Mouse (Mus musculus) lung, adult 2 months (tissue): ENCODE data around the gene Vdr. TPM values are rescaled to one million over a fixed set of nuclear protein-coding genes. Genes with fewer than 3 reads are reported as not detected.
A peak's percentile ranks its signal among the peaks of the same experiment; 100 is the strongest.

Experiments used
- DNase-seq: peaks from one replicate; pipeline ENCODE4 v3.0.0; 2022
- H3K4me1 ChIP-seq: fragments of 200-500 bp; 2 replicates; pipeline ENCODE4 v1.6.1; 2011; ENCODE audit warnings: low read length; ENCODE audit not compliant: control insufficient read depth, insufficient read depth
- H3K4me3 ChIP-seq: fragments of 200-500 bp; replicated peaks from 2 replicates; pipeline ENCODE3; 2011; ENCODE audit warnings: low read depth, mild to moderate bottlenecking, control low read depth, low read length; ENCODE audit errors: extremely low read depth
- CTCF ChIP-seq: fragments of 200-500 bp; IDR thresholded peaks from 2 replicates; pipeline ENCODE4 v1.5.1; 2011; ENCODE audit warnings: mild to moderate bottlenecking, low read length, control low read depth; ENCODE audit not compliant: insufficient read depth
- POLR2A ChIP-seq: fragments of 200-500 bp; IDR thresholded peaks from 2 replicates; pipeline ENCODE4 v1.6.1; 2011; ENCODE audit warnings: low read depth, mild to moderate bottlenecking, control low read depth, low read length, borderline replicate concordance; ENCODE audit errors: extremely low read depth
- WGBS: fragments of 180-500 bp; shearing (Covaris S2); methylation state at CpG from one replicate; pipeline ENCODE4 v1.1.7; 2018; 5-methylcytosine and 5-hydroxymethylcytosine counted together
- polyA plus RNA-seq: library from polyadenylated mRNA; depleted of rRNA; stranded (reverse); fragments of >200 nt; gene quantifications from 2 replicates; pipeline ENCODE4 v1.2.3, GENCODE M21; 2012

Gene Vdr
- polyA plus RNA-seq, 1 experiment, result 6.3 TPM

GRCm38 (mm10) chr15:97832764-97833479, 77.5 kb downstream of the Vdr start:
- 60% methylated on average over 9 of the region's 9 CpGs for WGBS
- TF ChIP-seq CTCF, result no peak
- no peak for TF ChIP-seq POLR2A
- H3K4me3 ChIP-seq, result no peak overlapping the region
- DNase-seq, result no peak
- peaks cover 35% of the 10 kb centered on the region for H3K4me1 ChIP-seq

DNA sequence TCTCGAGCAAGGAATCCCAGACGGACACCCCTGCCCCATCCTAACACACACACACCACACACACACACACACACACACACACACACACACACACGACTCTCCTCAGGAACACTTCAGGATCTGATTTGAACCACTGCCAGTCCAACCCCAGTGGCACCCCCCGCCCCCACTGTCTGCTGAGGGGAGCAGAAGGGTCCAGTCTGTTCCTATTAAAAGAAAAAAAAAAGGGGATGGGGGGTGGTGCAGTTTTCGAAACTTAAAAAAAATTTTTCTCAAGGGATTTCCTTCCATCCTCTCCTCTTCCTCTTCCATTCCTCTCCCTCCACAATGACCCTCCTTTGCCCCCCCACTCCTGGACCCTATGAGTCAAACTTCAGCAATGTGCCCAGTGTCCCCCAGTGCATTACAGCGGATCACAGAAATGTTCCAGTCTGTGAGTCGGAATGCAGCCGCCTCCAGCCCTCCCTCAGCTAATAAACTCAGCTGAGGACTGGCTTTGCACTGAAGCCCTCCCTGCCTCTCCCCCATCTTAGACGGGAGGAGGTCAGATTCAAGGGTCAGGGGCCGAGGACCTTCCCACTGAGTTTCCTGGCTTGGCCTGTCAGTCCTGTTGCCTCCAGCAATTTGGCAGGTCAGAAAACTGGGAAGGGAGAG, 78.3 kb downstream of the Vdr start:
- H3K4me1 ChIP-seq, result peaks cover 32% of the 10 kb centered on the region
- DNase-seq, result no peak
- TF ChIP-seq CTCF (no peak), POLR2A (no peak; the same call in 1 of the 2 replicates)
- WGBS, result 13% methylated on average over 10 of the region's 10 CpGs
- H3K4me3 ChIP-seq, result peak overlapping the region; percentile 52

DNA sequence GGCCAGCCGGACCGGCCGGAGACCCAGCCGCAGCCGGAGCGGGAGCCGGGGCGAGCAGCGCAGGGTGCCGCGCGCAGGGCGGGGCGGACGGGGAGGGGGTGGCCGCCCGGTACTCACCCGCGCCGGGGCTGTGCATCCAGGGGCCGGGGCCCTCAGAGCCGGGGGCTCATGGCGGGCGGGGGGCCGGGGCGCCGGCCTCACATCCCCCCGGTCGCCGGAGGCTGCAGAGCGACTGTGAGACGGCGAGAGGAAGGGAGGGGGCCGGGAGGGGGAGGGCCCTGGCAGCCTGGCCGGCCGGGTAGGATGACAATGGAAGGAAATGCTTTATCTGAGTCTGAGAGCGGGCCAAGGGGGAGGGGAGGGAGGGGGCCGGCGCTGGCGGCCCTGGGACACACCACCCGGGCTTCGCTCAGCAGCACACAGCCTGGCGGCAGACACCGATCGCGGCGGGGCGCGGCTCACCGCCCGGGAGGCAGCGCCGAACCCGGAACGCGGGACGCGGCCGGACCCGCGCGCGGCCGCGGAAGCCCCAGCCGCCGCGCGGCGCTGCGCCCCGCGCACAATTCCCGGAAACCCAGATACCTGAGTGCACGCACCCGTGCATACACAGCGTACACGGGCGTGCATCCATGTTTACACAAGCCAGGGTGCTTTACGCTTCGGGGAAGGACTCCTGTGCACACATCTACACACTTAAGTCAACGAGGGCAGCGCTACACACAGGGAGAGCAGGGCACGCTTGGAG, 79.0 kb downstream of the Vdr start:
- peak overlapping the region; percentile 52 for H3K4me3 ChIP-seq
- under 1% methylated on average over 62 of the region's 84 CpGs for whole genome bisulfite sequencing
- peaks cover 33% of the 10 kb centered on the region for H3K4me1 ChIP-seq
- peak; percentile 77 for DNase-seq
- peak; percentile 62; the same call in 1 of the 2 replicates for TF ChIP-seq POLR2A
- no peak for TF ChIP-seq CTCF

GRCm38 (mm10) chr15:97830788-97831241, 79.6 kb downstream of the Vdr start:
- peak; percentile 72 for DNase-seq
- H3K4me1 ChIP-seq, result peaks cover 33% of the 10 kb centered on the region
- WGBS, result under 1% methylated on average over 38 of the region's 39 CpGs
- no peak for TF ChIP-seq CTCF
- TF ChIP-seq POLR2A, result peak; percentile 35; the same call in 1 of the 2 replicates
- peak overlapping the region; percentile 52 for H3K4me3 ChIP-seq

DNA sequence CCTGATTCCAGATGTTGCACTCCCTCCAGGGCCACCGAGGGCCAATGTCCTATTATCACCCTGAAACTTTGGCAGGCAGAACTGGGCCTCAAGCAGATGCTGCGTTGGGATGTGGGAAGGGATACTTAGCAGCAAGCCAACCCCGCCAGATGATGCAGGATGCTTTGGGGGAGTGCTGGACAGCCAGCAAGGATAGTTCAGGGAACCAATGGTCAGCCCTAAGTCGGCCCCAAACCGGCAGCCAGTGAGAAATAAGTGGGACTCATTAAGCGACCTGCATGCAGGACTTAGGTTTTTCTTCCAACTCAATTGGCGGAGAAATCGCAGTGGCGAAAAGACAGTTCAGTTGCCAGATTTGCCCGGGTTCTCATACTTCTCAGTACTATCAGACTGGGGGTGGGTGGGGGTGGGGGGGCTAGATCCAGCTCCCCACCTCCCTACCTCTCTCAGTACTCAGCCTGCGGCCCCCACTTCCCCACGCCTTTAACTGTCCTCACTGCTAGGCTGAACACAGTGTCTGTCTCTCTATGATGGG, 80.1 kb downstream of the Vdr start:
- Histone ChIP-seq H3K4me1 (peaks cover 38% of the 10 kb centered on the region), H3K4me3 (peak overlapping the region; percentile 52)
- TF ChIP-seq POLR2A (no peak), CTCF (no peak)
- DNase-seq, result no peak
- 10% methylated on average over 12 of the region's 12 CpGs for WGBS

- Histone ChIP-seq H3K4me1 (peaks cover 45% of the 10 kb centered on the region), H3K4me3 (peak overlapping the region; percentile 52)
- no peak for DNase-seq
- WGBS, result 22% methylated on average over 2 of the region's 2 CpGs
- TF ChIP-seq POLR2A (no peak), CTCF (no peak)
These were observed 81.0 kb downstream of the Vdr start for GRCm38 (mm10) chr15:97829432-97829831.

DNA sequence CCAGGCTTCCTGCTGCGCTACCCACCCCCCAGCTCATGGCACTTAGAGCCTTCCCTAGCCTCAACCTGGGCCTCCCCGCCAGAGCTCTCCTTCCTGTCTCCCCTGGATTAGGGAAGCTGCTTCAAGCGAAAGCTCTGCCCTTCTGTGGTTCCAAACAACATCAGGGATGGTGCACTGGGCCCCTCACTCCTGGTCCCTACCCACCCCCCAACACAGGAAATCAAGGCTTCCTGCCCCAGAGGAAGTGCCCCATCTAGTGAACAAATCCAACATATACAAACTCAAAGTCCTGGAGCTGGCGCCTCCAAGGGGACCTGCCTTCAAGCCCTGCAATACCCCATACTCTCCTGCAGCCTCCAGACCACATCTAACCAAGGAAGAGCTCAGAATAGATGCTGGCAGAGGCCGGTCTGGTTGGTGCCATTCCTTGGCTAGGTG, 81.5 kb downstream of the Vdr start:
- Histone ChIP-seq H3K4me1 (peaks cover 50% of the 10 kb centered on the region), H3K4me3 (peak overlapping the region; percentile 52)
- TF ChIP-seq CTCF (0 out of 2 replicates have a peak, but pooled peaks have one; percentile 5), POLR2A (peak; percentile 76; the same call in 1 of the 2 replicates)
- peak; percentile 56 for DNase-seq
- 18% methylated on average over 5 of the region's 5 CpGs for WGBS

DNA sequence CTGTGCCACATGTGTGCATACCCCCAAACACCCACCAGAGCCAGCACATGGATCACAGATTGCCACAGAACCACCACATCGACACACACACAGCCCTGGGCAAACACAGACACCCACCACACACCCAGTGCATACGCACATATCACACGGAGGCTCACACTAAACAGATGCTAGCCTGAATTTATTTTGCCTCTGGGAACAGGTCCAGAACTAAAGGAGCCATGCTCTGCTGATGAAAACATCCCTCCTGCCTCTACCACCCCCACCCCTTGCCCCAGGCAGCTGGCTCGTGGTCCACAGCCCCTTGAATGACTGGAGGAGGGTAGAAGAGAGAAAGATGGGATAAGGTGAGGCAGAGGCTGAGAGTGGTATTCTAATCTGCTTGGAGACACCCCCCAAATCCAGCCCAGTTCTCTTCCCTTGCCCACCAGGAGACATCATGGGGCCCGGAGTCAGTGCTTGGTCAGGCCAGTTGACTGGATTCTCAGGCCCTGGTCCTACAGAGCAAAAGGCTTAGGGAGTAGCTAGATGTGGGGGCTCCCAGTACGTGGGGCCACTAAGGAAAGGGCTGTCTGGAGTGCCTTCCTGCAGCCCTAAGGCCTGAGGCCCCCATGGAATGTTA, 82.1 kb downstream of the Vdr start:
- TF ChIP-seq CTCF, result no peak
- TF ChIP-seq POLR2A, result no peak
- no peak for DNase-seq
- 17% methylated on average over 6 of the region's 6 CpGs for WGBS
- peak overlapping the region; percentile 40 for H3K4me3 ChIP-seq
- peaks cover 56% of the 10 kb centered on the region for H3K4me1 ChIP-seq

GRCm38 (mm10) chr15:97827401-97827800, 83.0 kb downstream of the Vdr start:
- 57% methylated on average over 8 of the region's 8 CpGs for WGBS
- H3K4me1 ChIP-seq, result peaks cover 56% of the 10 kb centered on the region
- DNase-seq, result no peak
- no peak overlapping the region for H3K4me3 ChIP-seq
- TF ChIP-seq POLR2A (no peak), CTCF (no peak)
